Mouse (Mus musculus) C2C12 (cell line): ENCODE results near the gene Tcl1b2.
"Not testable (repeated sequence)": the region's sequence is repeated elsewhere in the genome, so short reads cannot be mapped to it uniquely, and the experiment has no call there.

Source experiments
- CTCF ChIP-seq: IDR thresholded peaks from one replicate; pipeline ENCODE4 v1.5.1; 2011; ENCODE audit not compliant: control insufficient read depth, insufficient read depth, insufficient read length
- FOSL1 ChIP-seq: IDR thresholded peaks from one replicate; pipeline ENCODE4 v1.8.0; 2011; ENCODE audit warnings: mild to moderate bottlenecking, low read length; ENCODE audit not compliant: poor library complexity, insufficient read depth, severe bottlenecking
- MYOD1 ChIP-seq: IDR thresholded peaks from one replicate; pipeline ENCODE4 v1.6.1; 2011; ENCODE audit warnings: low read depth; ENCODE audit not compliant: control insufficient read depth, insufficient read length

DNA sequence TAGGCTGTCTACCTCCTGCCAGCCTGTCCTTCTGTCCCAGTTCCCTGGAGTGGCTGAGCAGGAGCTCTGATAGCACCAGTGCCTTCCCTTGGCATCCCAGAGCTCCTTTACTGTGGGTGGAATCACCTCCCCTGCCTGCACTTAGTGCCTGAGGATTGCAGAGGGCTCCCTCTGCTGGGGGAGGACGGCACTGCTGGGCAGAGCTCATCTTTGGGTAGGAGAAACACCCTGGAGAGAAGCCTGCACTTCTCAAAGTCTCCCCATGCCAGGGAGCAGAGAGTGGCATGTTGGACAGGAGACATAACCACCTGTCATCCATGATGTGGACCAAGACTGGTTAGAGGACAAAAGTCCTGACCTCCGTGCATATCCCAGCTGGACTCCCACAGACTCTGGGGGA is 43.2 kb downstream of the Tcl1b2 start:
- not testable (repeated sequence) for TF ChIP-seq CTCF, FOSL1, MYOD1
